Mouse (Mus musculus) spleen, adult 2 months (tissue): Measurements from ENCODE around the gene Shc3.

Experiments
- CTCF ChIP-seq: fragments of 200-500 bp; IDR thresholded peaks from 2 replicates; pipeline ENCODE4 v1.5.1; 2011; ENCODE audit warnings: mild to moderate bottlenecking, inconsistent platforms; ENCODE audit not compliant: insufficient read depth, insufficient read length, insufficient replicate concordance; ENCODE audit errors: extremely low read depth
- POLR2A ChIP-seq: fragments of 200-500 bp; IDR thresholded peaks from 2 replicates; pipeline ENCODE4 v1.6.1; 2011; ENCODE audit warnings: low read depth, low read length, inconsistent platforms

DNA sequence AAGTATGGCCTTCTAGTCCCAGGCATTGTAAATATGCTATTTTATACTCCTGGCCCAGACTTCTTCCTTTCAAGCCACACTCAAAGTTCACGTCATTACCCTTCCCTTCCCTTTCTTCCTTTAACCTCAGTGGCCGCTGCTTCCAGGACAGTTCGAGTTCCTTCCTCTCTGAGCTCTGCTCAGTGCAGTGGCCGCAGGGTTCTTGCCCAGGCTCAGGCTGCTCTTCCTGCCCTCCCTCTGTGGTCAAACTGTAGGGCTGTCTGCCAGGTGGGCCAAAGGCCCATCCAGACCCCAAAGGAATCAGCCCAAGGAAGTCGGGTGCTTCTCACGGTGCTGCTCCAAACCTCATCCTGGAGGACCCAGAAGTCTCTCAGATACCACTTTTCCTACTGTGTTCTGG lies 151.4 kb downstream of the Shc3 start:
- TF ChIP-seq POLR2A (no peak), CTCF (no peak)
